Mouse (Mus musculus) c-Kit-positive CD71-positive TER-119-negative erythroid progenitor cells, embryonic 14.5 days (primary cell): Measurements from ENCODE around the gene Cd93.

Experiments used
- DNase-seq: peaks from one replicate; pipeline ENCODE4 v3.0.0-alpha.2; 2013; ENCODE audit warnings: low read depth

Gene Cd93

DNA sequence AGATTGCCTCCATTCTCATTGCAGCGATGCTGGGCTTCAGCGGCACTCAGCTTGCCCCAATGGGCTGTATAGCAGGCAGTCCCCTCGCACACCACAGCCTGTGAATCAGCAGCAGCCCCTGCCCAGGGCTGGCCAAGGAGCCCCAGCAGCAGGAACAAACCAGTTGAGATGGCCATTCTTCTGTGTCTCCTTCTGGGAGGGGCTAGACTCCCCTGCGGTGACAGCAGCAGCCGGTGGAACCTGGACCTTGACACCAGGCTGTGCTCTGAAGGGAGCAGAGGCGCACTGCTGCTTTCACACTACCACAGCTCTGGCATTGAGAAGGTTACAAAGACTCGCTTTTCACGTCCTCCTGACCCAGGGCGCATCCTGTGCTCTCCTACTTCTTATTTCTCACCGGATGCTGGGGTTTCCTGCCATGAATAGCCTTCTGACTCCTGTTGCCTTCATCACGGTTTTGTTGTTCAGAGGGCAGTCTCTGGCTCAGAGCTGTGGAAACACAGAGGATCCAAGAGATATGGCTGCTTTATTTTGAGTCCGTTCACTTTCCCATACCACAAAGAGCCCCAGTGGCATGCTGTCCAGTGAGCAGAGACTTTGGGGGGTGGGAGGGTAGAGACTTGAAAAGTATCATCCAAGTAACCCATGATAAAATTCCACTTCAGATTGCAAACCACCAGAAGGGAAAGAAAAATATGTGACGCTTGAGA lies at the start of gene Cd93:
TSS of gene Cd93 (minus strand) at position 315 of the 710 bp plus-strand sequence.
- DNase-seq = no peak

DNA sequence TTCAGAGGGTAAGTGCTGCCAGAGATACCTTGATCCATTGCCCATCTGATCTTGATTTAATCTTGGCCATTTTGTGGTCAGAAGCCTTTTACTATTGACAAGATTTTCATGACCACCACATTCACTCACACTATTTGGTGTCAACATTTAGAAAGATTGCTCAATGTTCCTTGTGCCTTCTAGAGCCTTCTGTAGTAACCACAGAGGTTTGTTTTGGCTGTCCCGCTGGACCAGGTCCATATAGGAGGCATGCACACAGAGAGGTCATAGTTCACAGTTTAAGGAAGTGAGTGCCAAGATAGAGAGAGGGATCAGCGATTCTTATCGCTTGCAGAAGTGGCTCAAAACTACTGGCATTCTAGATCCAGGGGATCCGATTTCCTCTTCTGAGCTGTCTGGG lies 48.7 kb upstream of the Cd93 start:
- no peak for DNase-seq

DNA sequence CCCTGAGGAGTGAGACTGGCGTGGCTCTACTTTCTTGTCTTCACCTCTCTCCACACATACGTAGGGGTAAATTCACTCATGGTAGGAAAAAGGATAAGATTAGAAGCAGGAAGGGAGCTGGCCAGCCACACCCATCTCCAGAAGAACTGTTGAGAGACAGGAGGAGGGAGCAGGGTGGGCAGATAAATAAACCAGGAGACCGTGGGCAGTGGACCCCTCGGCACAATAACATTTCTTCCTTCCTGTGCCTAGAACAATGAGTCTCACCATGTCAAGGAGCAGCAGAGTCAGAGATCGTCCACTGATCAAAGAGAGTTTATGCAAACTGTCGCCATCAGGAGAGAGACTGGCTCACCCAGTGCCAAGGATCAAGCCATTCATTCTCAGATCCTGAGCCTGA lies 46.8 kb upstream of the Cd93 start:
- DNase-seq = no peak

DNA sequence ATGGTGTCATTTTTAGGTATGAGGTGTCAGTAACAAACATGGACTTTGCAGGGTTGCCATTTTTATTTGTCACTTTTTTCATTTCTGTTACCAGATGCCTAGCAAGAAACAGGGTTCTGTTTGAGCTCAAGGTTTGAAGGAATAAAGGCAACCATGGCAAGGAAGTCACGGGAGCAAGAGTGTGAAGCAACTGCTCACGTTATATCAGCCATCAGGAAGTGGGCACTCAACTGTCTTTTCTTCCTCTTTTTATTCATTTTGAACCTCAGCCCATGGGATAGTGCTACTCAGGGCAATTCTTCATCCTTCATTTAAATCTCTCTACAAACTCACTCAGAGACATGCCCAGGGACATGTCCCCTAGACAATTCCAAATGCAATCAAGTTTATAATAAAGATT lies 45.5 kb upstream of the Cd93 start:
- no peak for DNase-seq

DNA sequence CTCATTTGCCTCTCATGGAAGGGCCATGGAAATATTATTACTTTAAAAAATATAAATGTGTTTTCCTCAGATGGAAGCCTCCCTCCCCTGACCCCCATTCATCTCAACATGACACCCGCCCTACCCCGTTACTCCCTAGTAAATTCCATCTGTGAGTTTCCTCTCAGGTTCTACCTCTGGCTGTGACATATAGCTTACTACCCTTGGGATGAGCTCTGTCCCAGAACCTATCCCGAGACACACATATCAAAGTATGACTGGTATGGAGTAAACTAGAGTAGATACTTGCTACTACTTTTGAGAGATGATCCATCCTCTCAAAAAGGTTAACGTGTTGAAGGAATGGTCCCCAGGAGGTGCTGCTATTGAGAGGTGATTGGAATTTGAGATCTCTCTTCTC lies 42.2 kb upstream of the Cd93 start:
- DNase-seq = no peak

DNA sequence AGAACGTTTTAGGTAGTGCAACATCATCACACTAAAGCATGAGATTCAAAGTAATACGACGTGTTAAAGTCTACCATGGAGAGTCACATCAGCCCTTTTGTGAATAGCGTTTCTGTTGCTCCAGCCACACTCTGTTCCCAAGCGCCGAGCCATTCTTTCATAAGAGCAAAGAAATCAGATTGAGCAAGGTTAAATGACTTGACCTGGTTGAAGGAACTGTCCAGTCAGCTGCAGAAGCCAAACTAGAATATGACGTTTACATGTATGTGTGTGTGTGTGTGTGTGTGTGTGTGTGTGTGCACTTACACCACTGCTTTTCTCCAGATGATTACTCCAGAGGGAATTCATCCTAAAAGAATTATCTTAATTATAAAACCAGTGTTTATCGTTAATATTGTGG lies 37.0 kb upstream of the Cd93 start:
- no peak for DNase-seq

DNA sequence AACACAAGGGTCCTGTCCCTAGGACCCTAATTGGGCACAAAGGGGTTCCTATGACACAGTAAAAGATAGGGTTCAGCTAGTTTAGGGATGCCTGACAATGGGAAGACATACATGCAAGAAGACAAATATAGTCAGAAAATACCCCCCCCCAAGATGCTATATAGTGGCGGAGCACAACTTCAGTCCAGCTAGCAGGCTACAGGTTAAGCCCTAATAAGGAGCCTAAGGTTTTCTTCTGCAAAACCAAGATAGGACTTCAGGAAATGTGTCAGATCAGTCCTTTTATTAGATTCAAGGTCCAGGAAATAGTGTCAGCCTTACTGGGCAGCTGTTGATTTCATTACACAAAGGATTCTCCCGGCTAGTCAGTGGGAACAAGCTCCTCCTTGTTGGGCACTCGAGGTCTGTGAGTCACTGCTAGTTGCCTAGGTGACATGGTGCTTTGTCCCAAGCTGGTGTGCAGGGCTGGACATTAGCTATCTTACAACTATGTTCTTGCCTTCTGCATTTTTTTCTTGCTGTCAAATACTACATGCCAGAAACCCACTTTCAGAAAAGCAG lies 34.9 kb upstream of the Cd93 start:
- no peak for DNase-seq

DNA sequence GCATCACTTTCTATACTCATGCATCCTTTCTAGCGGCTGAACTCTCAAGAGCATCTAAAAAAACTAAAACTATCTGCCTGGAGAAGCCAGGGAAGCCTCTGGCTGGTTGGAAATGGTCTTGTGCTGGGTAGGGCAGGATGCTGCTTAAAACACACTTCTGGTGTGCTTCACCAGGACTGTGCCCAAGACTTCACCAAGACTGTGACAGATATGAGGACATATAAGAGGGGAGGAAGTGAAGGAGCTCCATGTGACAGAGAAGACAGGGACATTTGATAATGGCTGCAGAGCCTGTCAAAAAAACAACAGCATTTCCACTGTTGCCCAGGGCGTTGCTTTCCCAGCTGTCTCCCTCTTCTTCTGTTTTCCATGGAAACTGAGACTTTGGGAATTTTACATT lies 34.0 kb upstream of the Cd93 start:
- no peak for DNase-seq

DNA sequence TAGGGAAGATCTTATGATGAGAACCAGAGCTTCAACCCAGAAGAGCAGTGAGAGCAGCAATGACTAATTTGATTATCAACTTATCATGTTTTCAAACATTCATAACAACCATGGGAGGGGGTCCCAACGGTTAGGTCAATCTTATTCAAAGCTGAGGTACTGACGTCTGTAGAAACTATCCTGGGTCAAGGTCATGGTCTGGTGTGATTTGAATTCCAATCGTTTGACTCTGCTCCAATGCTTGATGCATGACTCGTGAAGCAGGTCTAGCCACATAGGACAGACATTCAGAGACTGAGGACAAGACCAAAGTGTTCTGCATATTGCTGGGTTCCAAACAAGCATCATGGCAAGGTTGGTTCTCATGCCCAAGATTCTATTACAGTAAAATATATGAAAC lies 33.2 kb upstream of the Cd93 start:
- DNase-seq = no peak

DNA sequence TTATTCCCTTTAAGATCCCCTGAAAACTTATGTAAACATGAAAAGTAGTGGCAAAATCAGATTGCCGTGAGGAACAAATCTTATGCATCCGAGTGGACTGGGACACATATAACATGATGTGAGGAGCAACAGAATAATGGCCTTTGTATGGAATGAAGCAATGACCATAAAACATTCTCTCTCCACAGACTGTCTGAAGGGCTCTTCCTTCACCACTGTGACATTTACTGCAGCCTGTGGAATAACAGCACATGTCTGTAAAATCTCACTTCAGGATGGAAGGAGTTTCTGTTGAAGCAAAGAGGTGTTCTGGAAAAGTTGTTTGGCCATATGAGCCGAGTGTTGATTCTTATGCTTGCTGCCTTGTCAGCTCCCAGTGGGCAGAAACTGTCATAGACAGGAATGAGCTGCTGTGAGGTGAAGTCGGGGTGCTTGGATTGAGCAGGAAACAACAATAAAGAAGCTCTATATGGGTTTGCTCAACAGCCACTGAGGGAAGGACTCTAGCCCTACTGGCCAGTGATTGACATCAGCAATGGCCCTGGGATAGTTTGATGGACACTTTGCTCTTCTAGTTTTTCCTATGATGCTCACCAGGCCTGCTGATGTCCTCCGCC lies 32.6 kb upstream of the Cd93 start:
- no peak for DNase-seq

DNA sequence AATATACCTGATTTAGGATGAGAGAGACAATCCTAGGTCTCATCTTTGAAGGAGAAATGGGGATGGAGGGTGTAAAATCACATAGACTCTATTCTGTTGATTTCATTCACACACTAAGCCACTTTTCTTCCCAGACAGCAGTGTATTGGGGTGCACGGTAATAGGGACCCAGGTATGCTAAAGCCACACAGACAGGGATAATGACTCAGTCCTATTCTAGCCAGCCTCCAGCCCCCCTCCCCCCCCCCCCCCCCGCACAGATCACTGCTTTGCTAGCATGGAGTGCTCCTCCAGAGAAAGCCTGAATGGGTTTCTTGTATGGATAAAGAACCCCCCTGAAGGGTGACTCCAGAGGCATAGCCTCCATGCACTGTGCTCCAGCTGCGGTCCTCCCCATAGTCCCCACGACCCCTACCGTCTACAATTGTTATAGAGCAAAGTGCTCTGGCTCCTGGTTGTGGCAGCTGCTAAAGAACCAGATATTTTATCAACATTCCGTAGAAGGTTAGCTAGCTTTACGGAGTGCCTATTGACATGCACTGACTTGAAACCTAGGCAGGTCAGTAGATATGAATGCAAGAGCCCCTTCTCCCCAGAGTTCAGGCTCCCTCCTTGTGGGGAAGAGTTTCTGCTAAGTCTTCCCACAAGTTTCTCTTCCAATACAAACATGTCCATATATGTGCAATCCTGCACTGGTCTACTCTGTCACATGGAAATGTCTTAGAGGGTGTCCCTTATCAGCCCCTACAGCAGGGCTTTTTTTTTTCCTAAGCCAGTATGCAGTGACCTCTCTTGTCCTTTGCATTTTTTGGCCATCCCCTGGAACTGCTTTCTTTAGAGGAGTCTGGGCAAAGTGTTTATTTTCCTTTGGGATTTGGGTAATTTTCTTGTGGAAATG lies 26.2 kb upstream of the Cd93 start:
- no peak for DNase-seq

DNA sequence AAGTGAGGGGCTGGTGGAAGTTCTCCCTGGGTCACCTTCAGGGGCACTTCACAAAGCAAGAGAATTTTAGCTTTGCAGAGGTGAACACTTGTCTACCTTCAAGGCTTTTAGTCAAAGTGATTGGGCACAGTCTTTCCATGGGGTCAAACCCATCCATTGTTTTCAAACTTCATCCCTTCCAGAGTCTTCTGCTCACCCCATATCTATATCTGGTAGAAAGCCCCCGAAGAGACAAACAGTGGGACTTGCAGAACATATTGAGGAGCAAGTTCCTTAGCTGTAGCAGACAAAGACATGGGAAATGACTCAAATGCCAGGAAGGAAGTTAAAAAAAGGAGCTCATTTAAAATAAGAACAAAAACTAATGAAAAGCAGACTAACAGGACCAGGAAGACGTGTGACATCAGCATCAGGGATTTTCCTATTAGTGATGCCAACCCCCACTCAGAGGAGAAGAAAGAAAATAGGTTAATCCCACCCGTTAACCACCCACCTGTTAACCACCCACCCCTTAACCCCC lies 24.6 kb upstream of the Cd93 start:
- no peak for DNase-seq

DNA sequence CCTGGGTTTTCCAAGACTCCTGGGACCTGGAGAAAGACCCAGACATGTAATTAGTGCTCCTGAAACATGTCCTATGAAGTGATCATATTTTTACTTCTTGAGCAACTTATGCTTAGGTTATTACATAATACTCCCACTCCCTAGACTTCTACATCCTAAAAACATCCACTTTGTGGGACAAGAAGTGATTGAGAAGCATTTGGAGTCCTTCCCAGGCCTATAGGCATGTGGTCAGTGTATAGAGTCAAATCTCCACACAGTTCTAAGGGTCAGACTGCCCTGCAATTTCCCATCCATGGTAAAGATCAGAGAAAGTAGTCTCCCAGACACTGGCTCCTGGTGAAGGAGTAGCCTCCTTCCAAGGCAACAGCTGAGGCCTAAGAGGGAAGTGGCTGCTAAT lies 12.0 kb upstream of the Cd93 start:
- no peak for DNase-seq

DNA sequence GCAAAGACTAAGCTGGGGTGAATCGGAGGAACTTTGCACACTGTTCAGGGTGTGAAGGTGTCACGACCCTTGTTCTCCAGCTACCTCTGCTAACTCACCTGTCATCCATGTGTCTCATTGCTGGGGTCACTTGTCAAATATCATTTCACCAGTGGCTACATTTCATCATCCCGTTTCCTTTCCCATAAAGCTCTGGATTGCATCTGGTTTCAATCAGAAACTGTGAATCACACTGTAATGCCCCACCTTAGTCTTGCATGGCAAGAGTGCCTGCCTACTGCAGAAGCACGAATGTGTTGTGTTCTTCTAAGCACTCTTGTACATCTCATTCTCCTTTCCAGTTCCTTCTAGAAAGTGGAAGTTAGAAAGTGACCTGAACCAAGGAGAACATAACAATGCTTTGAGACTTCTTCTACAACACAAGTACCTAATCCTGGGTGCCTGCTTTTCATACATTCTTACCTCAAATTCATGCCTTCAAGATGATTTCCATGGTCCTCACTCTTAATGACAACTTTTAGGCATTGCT lies 10.7 kb upstream of the Cd93 start:
- no peak for DNase-seq

DNA sequence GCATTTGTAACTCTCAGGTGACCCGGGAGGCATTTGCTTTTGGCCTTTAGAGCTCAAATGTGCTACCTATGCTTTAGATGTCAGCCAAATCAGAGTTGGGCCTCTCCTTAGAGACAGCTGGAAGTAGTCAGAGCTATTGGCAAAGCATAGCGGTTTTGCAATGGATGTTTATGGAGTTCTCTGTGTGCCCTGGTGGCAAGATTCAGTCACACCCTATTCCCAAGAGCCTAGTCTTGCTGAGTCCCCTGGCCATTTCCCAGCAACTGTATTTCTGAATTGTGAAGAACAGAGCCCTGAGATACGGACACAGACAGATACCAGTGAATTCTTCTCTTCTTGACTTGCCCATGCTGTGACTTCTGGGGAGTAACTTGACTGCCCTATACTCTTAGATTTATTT lies 9.7 kb upstream of the Cd93 start:
- DNase-seq = no peak

DNA sequence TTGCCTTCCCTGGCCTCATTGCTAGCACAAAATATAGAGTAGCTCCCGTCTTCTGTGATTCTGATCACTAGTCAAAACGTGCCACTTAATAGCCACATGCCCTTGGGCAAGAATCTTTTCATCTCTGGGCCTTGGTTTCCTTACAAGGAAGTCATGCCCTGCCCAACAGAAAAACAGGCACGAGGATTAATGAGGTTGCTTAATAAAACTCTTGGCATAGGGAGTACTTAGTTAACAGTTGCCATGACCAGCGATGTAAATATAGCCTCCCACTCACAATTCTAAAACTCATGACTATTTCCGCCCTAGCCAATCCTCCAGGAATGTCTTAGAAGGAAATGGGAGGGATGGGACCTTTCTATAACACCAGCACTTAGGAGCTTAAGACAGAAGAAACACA lies 8.1 kb upstream of the Cd93 start:
- no peak for DNase-seq

DNA sequence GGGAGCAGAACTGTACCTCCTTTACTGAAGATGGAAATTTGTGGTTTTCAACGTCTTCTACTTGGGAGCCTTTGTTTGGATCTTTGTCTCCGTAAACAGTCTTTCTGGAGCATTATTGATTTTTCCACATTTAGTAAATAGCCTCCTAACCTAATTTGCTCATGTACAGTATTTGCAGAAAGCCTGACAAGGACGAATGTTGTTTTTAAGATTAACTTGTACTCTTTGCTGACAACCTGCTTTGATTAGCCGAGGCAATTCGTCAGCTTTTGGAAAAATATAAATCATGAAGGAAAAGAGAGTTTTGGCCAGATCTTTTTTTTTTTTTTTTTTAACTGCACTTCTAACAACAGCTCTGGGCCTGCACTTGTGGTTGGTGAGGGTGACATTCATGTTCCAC lies 7.3 kb upstream of the Cd93 start:
- no peak for DNase-seq

DNA sequence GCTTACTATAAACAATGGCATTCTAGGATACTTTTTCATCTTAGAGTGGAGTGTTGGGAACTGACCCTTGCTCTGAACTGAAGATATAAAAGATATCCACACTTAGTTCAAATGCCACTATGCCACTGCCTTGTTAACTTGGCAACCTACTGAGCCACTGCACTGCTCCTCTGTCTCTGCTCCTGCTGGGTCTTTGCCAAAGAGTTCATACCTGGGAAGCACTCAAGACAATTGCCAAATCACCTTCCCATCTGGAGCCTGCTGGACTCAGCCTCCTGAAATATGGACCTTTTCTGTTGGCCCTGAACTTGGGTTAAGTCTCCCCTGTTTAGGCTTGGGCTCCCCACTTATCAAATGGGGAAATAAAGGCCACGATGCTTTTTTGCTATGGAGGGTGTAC lies 6.3 kb upstream of the Cd93 start:
- DNase-seq = no peak

DNA sequence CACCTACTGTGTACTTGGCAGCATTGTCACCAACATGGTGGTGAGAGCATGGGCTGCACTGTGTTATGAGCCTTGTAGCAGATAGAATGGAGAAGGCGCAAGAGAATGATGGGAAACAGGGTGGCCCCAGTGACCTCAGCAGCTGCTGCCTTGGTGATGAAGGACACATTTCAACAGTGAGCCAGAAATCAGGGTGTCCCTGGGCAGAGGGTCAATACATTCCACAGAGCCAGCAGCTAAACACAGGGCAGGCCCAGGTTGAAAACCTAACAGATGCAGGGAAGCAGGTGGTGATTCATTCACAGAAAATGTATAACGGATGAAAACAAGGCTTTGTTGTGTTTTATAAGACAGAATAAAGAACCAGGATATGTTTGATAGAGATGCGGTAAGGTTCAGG lies 3.1 kb upstream of the Cd93 start:
- no peak for DNase-seq

DNA sequence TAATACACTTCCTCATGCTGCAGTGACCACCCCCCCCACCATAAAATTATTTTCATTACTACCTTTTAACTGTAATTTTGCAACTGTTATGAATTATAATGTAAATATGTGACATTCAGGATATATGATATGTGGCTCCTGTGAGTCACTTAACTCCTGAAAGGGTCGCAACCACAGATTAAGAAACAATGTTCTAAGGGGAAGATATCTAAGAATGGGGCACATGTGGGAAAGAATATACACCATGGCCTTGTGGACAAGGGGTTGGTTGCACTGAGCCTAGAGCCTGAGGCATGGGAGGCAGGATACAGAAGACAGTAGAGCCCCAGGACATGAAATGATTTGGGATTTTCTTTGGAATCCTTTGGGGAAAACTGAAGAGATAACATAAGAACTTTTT lies 2.3 kb upstream of the Cd93 start:
- no peak for DNase-seq

DNA sequence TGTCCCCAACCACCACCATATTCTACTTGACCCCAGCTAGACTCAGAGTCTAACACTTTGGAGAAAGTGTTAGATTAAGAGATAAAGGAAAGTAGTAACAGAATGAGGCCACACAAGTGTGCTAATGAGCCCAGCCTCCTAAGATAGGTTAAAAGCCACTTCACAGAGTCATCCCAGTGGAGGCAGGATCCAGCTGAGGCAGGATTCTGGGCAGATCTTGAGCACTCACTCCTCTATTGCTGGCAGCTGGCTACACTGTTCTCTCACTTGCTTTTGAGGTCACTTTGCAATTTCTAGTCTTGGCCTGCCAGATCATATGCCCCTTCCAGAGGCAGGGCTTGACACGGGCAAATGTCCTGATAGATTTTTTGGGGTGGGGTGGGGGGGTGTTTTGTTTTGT lies 1.1 kb upstream of the Cd93 start:
- DNase-seq = no peak

DNA sequence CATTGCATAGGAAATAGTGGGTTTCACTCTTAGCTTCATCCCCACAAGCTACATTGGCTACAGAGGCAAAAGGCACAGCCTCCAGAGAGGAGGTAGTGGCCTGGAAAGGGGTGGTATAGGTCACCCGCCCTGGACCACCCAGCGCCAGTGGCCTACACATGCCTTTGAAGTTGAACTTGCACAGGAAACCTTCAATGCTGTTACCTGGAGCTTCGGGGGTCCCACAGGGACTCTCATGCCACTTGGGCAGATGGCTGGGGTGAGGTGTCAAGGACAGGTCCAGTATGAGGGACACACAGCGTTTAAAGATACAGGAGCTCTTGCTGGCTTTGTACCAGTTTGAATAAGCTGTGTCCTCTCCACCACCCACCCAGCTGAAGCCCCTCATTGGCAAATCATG lies 653 bp downstream of the Cd93 start:
- no peak for DNase-seq
